ENCODE assay signal across 14 mouse cellular contexts in genomic region chr15:100057698-100058097, GRCm38 (mm10).
"Had no signal": no experiment of that assay in that cellular context is flagged by ENCODE, and none has a peak within 500 bp of the region (broad histone marks: within the 10 kb centered on the region; RNA-seq: fewer than 3 reads in every experiment).

No protein-coding gene starts in this region.

- H3K4me2 ChIP-seq: neural tube, embryonic 12.5 days had no signal

- H3K27ac ChIP-seq: kidney, postnatal 0 days; left cerebral cortex, adult 2 months; limb, embryonic 10.5 days; midbrain, embryonic 10.5 days; neural tube, embryonic 12.5 days had no signal

- H3K9ac ChIP-seq: neural tube, embryonic 12.5 days had no signal

- H3K4me3 ChIP-seq: left cerebral cortex, adult 2 months; limb, embryonic 10.5 days; midbrain, embryonic 10.5 days; myocyte; neural tube, embryonic 12.5 days had no signal

- ATAC-seq: intestine, embryonic 16.5 days; lung, postnatal 0 days had no signal

- H3K9me3 ChIP-seq: limb, embryonic 10.5 days; midbrain, embryonic 10.5 days; neural tube, embryonic 12.5 days had no signal

- H3K27me3 ChIP-seq: neural tube, embryonic 12.5 days had no signal

- DNase-seq: kidney, adult 9 months; kidney, postnatal 36 days; lung, adult 2 months; lung, postnatal 36 days; midbrain, embryonic 14.5 days; thymus, postnatal 25 days had no signal
